Mouse (Mus musculus) stomach, embryonic 14.5 days (tissue): Measurements from ENCODE around the gene Tcf7l1. TPM values are rescaled to one million over a fixed set of nuclear protein-coding genes. Genes with fewer than 3 reads are reported as not detected.

ENCODE experiments used
- ATAC-seq: fragments of 200-750 bp; cut with Nextera tagmentation; 2 replicates; pipeline ENCODE4 v1.8.0; 2017; ENCODE audit warnings: low read depth, moderate TSS enrichment; ENCODE audit not compliant: insufficient number of reproducible peaks, insufficient read depth, low FRiP score
- H3K27ac ChIP-seq: fragments of 300-500 bp; sonication (generic); 2 replicates; pipeline ENCODE4 v1.5.1; 2014; ENCODE audit warnings: mild to moderate bottlenecking, low read length, moderate library complexity, mixed read lengths
- H3K27me3 ChIP-seq: fragments of 300-500 bp; sonication (generic); 2 replicates; pipeline ENCODE4 v1.6.1; 2014; ENCODE audit warnings: low read length, control low read depth, mixed read lengths; ENCODE audit not compliant: control insufficient read depth, insufficient read depth
- H3K36me3 ChIP-seq: fragments of 300-500 bp; sonication (generic); 2 replicates; pipeline ENCODE4 v1.6.1; 2014; ENCODE audit warnings: mild to moderate bottlenecking, control low read depth, low read length, moderate library complexity, mixed read lengths; ENCODE audit not compliant: control insufficient read depth, insufficient read depth
- H3K4me1 ChIP-seq: fragments of 300-500 bp; sonication (generic); 2 replicates; pipeline ENCODE4 v1.6.1; 2014; ENCODE audit warnings: low read length, control low read depth, mixed read lengths; ENCODE audit not compliant: control insufficient read depth, insufficient read depth
- H3K4me2 ChIP-seq: fragments of 300-500 bp; sonication (generic); replicated peaks from 2 replicates; pipeline ENCODE4 v1.6.1; 2014; ENCODE audit warnings: low read depth, low read length, control low read depth
- H3K4me3 ChIP-seq: fragments of 300-500 bp; sonication (generic); 2 replicates; pipeline ENCODE4 v1.5.1; 2014; ENCODE audit warnings: low read depth, low read length, control low read depth
- H3K9ac ChIP-seq: fragments of 300-500 bp; sonication (generic); replicated peaks from 2 replicates; pipeline ENCODE4 v1.6.1; 2014; ENCODE audit warnings: low read depth, mild to moderate bottlenecking, control low read depth, low read length, moderate library complexity, mixed read lengths
- H3K9me3 ChIP-seq: fragments of 300-500 bp; sonication (generic); 2 replicates; pipeline ENCODE4 v1.6.1; 2016; ENCODE audit warnings: low read depth, low read length, control low read depth; ENCODE audit not compliant: control insufficient read depth
- WGBS: fragments of 180-500 bp; shearing (Covaris S2); extraction: QIAGEN DNeasy Blood & Tissue Kit; methylation state at CpG from one replicate; pipeline ENCODE4 v1.1.7; 2014; 5-methylcytosine and 5-hydroxymethylcytosine counted together
- polyA plus RNA-seq: library from polyadenylated mRNA; unstranded; fragments of >200 nt; fragmentation: Nextera tagmentation; extraction: Ambion mirVana; gene quantifications from 2 replicates; pipeline ENCODE4 v1.2.1, GENCODE M21; 2014

The Tcf7l1 gene
- polyA plus RNA-seq, 1 experiment from 2014 or later = 39.0 TPM

DNA sequence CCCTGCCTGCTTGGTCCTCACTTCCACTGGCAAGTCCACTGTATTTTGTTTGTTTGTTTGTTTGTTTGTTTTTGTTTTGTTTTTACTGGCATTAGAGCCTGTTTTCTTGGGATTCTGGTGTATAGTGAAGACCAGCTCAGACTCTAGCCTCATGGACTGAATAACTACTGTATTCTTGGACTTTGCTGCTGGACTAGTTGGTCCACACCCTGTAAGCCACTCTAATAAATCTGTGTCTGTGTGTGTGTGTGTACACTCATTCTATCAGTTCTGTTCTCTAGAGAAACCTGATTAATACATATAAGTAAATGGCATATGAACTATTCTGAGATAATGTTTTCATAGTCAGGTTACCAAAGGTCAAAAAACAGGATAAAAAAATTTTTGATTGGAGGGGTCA lies 198.9 kb downstream of the Tcf7l1 start:
- Histone ChIP-seq H3K27me3 (no peaks in the 10 kb centered on the region), H3K9me3 (no peaks in the 10 kb centered on the region), H3K4me2 (no peak overlapping the region), H3K27ac (no peak overlapping the region), H3K9ac (no peak overlapping the region), H3K4me1 (no peaks in the 10 kb centered on the region), H3K36me3 (no peaks in the 10 kb centered on the region), H3K4me3 (no peak overlapping the region)
- ATAC-seq = no peak

DNA sequence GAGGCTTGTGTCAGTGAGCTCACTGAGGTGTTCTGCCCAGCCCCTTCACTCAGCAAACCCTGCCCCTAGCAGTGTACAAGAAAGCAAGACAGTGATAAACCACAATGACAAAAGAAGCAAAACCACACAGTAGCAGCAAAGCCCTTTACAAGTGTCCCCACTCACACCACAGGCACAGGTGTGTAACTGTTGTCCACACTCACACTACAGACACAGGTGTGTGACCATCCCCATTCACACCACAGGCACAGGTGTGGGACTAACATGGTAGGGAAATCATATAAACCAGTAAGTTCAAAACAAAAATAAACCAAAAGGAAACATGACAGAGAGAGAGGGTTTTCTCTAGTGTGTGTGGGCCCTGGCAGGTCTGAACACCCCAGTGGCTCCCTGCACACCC lies 200.7 kb downstream of the Tcf7l1 start:
- Histone ChIP-seq H3K4me2 (no peak overlapping the region), H3K4me1 (no peaks in the 10 kb centered on the region), H3K36me3 (no peaks in the 10 kb centered on the region; the same call in 1 of the 2 replicates), H3K27ac (no peak overlapping the region), H3K4me3 (no peak overlapping the region), H3K9ac (no peak overlapping the region), H3K27me3 (no peaks in the 10 kb centered on the region), H3K9me3 (no peaks in the 10 kb centered on the region)
- no peak for ATAC-seq

- Histone ChIP-seq H3K36me3 (no peaks in the 10 kb centered on the region; the same call in 1 of the 2 replicates), H3K4me3 (no peak overlapping the region), H3K9me3 (no peaks in the 10 kb centered on the region), H3K4me2 (no peak overlapping the region), H3K9ac (no peak overlapping the region), H3K27me3 (no peaks in the 10 kb centered on the region), H3K27ac (no peak overlapping the region), H3K4me1 (no peaks in the 10 kb centered on the region)
- ATAC-seq = no peak
- WGBS = 82% methylated on average over 3 of the region's 3 CpGs
These were observed 202.4 kb downstream of the Tcf7l1 start for GRCm38 (mm10) chr6:72586701-72587100.

GRCm38 (mm10) chr6:72584154-72584553 lies 204.9 kb downstream of the Tcf7l1 start:
- H3K4me3 ChIP-seq = no peak overlapping the region
- H3K27me3 ChIP-seq = no peaks in the 10 kb centered on the region
- 71% methylated on average over 11 of the region's 11 CpGs for WGBS
- H3K9me3 ChIP-seq = no peaks in the 10 kb centered on the region
- no peaks in the 10 kb centered on the region for H3K4me1 ChIP-seq
- H3K9ac ChIP-seq = no peak overlapping the region
- ATAC-seq = no peak
- H3K4me2 ChIP-seq = no peak overlapping the region
- no peak overlapping the region for H3K27ac ChIP-seq
- no peaks in the 10 kb centered on the region; the same call in 1 of the 2 replicates for H3K36me3 ChIP-seq

- Histone ChIP-seq H3K4me3 (no peak overlapping the region), H3K9me3 (no peaks in the 10 kb centered on the region), H3K36me3 (no peaks in the 10 kb centered on the region; the same call in 1 of the 2 replicates), H3K9ac (no peak overlapping the region), H3K4me1 (no peaks in the 10 kb centered on the region), H3K27ac (no peak overlapping the region), H3K27me3 (no peaks in the 10 kb centered on the region), H3K4me2 (no peak overlapping the region)
- ATAC-seq = no peak
- 86% methylated on average over 4 of the region's 4 CpGs for WGBS
These were observed 205.7 kb downstream of the Tcf7l1 start for GRCm38 (mm10) chr6:72583211-72583839.

DNA sequence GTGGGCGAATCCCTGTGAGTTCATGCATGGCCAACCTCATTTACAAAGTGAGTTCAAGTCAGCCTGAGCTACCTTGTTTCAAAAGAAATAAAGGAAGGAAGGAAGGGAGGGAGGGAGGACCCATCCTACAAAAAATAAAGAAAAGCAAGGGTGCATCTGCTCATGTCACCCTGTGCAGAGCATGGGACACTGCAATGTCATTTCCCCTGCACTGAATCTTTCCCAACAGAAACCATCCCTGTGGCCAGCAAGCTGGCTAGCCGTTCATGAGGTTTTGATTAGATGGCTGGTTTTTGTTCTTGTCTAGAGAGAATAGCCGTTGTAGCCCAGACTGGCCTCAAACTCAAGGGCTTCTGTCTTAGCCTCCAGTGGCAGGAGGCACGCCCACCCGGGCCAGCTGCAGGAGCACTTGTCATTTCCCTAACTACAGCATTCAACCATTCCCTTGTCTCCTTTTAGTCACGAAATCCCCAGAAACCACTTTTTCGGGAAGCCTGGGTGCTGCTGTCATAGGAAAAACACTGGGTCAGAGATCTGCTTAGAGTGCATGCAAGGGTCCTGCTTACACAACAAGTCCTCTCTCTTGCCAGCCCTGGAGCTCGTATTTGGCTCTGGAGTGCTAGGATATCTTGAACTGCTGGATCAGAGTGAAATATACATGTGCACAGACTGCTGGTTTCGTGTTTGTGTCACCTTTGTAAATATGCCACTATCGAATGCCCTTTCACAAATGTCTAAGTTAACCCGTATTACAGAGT lies 207.2 kb downstream of the Tcf7l1 start:
- no peak for ATAC-seq
- no peaks in the 10 kb centered on the region for H3K27me3 ChIP-seq
- 77% methylated on average over 11 of the region's 11 CpGs for WGBS
- no peak overlapping the region for H3K4me3 ChIP-seq
- no peak overlapping the region for H3K27ac ChIP-seq
- no peaks in the 10 kb centered on the region; the same call in 1 of the 2 replicates for H3K36me3 ChIP-seq
- H3K9ac ChIP-seq = no peak overlapping the region
- no peaks in the 10 kb centered on the region for H3K9me3 ChIP-seq
- H3K4me2 ChIP-seq = no peak overlapping the region
- H3K4me1 ChIP-seq = no peaks in the 10 kb centered on the region

Other genes with a start within 250 kb of the Tcf7l1 start
- 82.6 and 85.0 TPM in 2 replicates for gene Capg, start 244.9 kb downstream of the Tcf7l1 start, polyA plus RNA-seq
- gene Elmod3, start 190.8 kb downstream of the Tcf7l1 start, polyA plus RNA-seq = 19.0 and 19.1 TPM in 2 replicates
- 17.0 and 21.9 TPM in 2 replicates for gene Retsat, start 190.8 kb downstream of the Tcf7l1 start, polyA plus RNA-seq
- 38.9 and 39.3 TPM in 2 replicates for gene Tgoln1, start 172.3 kb downstream of the Tcf7l1 start, polyA plus RNA-seq
- gene Kcmf1, start 110.7 kb upstream of the Tcf7l1 start, polyA plus RNA-seq = 38.4 and 40.1 TPM in 2 replicates
- gene Tmsb10, start 169.5 kb upstream of the Tcf7l1 start, polyA plus RNA-seq = 2,356 and 2,370 TPM in 2 replicates